Mouse (Mus musculus): ENCODE measurements at regions not wholly inside any gene's neighbourhood (a gene's known extent, or its start where the extent isn't known, plus 50 kb on each side); places are given as distances from the start of the nearest gene placed in this dataset.
"Not testable (repeated sequence)": the region's sequence is repeated elsewhere in the genome, so short reads cannot be mapped to it uniquely, and the experiment has no call there.

- no peak for DNase-seq (ENCODE audit: low spot score)
- no peaks in the 10 kb centered on the region for H3K4me1 ChIP-seq
- 85% methylated on average over 3 of the region's 3 CpGs for WGBS
- H3K4me3 ChIP-seq = no peak overlapping the region
- H3K27me3 ChIP-seq (replicated peaks; ENCODE audit: low read depth, poor library complexity, severe bottlenecking) = no peaks in the 10 kb centered on the region
- no peak overlapping the region for H3K27ac ChIP-seq (replicated peaks)
- H3K36me3 ChIP-seq (replicated peaks) = no peaks in the 10 kb centered on the region
- H3K9me3 ChIP-seq = no peaks in the 10 kb centered on the region
These were observed 271.2 kb upstream of the Flrt2 start for GRCm38 (mm10) chr12:95420861-95421260.

- H3K27ac ChIP-seq (replicated peaks) = no peak overlapping the region
- no peaks in the 10 kb centered on the region for H3K9me3 ChIP-seq
- no peaks in the 10 kb centered on the region for H3K36me3 ChIP-seq (replicated peaks)
- 81% methylated on average over 2 of the region's 2 CpGs for WGBS
- DNase-seq (ENCODE audit: low spot score) = no peak
- H3K4me3 ChIP-seq = no peak overlapping the region
- H3K27me3 ChIP-seq (replicated peaks; ENCODE audit: low read depth, poor library complexity, severe bottlenecking) = no peaks in the 10 kb centered on the region
- H3K4me1 ChIP-seq = no peaks in the 10 kb centered on the region
These were observed 267.3 kb upstream of the Flrt2 start for GRCm38 (mm10) chr12:95424739-95425138.

GRCm38 (mm10) chr12:95437226-95437625 is 254.8 kb upstream of the Flrt2 start:
- WGBS = 68% methylated on average over 2 of the region's 2 CpGs
- no peak overlapping the region for H3K27ac ChIP-seq (replicated peaks)

GRCm38 (mm10) chr12:95457480-95457879 is 234.5 kb upstream of the Flrt2 start:
- Histone ChIP-seq H3K4me3 (no peak overlapping the region), H3K27ac (replicated peaks) (no peak overlapping the region), H3K27me3 (replicated peaks; ENCODE audit: low read depth, poor library complexity, severe bottlenecking) (no peaks in the 10 kb centered on the region), H3K9me3 (no peaks in the 10 kb centered on the region), H3K4me1 (peaks cover 4% of the 10 kb centered on the region; the same call in 1 of the 2 replicates), H3K36me3 (replicated peaks) (no peaks in the 10 kb centered on the region)
- DNase-seq (ENCODE audit: low spot score) = no peak
- 96% methylated on average over 4 of the region's 4 CpGs for WGBS

More at GRCm38 (mm10) chr12:95437226-95437625, 254.8 kb upstream of the Flrt2 start:
- no peak for DNase-seq (ENCODE audit: low spot score)
- Histone ChIP-seq H3K4me1 (peaks cover 4% of the 10 kb centered on the region), H3K9me3 (no peaks in the 10 kb centered on the region), H3K36me3 (replicated peaks) (no peaks in the 10 kb centered on the region), H3K4me3 (no peak overlapping the region), H3K27me3 (replicated peaks; ENCODE audit: low read depth, poor library complexity, severe bottlenecking) (no peaks in the 10 kb centered on the region)

- H3K4me1 ChIP-seq = peaks cover 30% of the 10 kb centered on the region
- H3K27me3 ChIP-seq (replicated peaks; ENCODE audit: low read depth, poor library complexity, severe bottlenecking) = no peaks in the 10 kb centered on the region
- peak; percentile 35 for DNase-seq (ENCODE audit: low spot score)
- 24% methylated on average over 12 of the region's 12 CpGs for WGBS
- no peaks in the 10 kb centered on the region for H3K36me3 ChIP-seq (replicated peaks)
- no peaks in the 10 kb centered on the region for H3K9me3 ChIP-seq
- H3K27ac ChIP-seq (replicated peaks) = peak overlapping the region; percentile 66; the same call in 1 of the 2 replicates
- peak overlapping the region; percentile 32; the same call in 1 of the 2 replicates for H3K4me3 ChIP-seq
These were observed 225.2 kb upstream of the Flrt2 start for GRCm38 (mm10) chr12:95466502-95467490.

GRCm38 (mm10) chr12:95469897-95470296 is 222.1 kb upstream of the Flrt2 start:
- H3K4me1 ChIP-seq = peaks cover 28% of the 10 kb centered on the region
- no peaks in the 10 kb centered on the region for H3K9me3 ChIP-seq
- no peak overlapping the region for H3K27ac ChIP-seq (replicated peaks)
- WGBS = 72% methylated on average over 6 of the region's 6 CpGs
- no peaks in the 10 kb centered on the region for H3K36me3 ChIP-seq (replicated peaks)
- H3K4me3 ChIP-seq = no peak overlapping the region
- no peaks in the 10 kb centered on the region for H3K27me3 ChIP-seq (replicated peaks; ENCODE audit: low read depth, poor library complexity, severe bottlenecking)
- DNase-seq (ENCODE audit: low spot score) = no peak

GRCm38 (mm10) chr12:95486502-95486901 is 205.5 kb upstream of the Flrt2 start:
- H3K27ac ChIP-seq (replicated peaks) = no peak overlapping the region
- no peak for DNase-seq (ENCODE audit: low spot score)
- H3K27me3 ChIP-seq (replicated peaks; ENCODE audit: low read depth, poor library complexity, severe bottlenecking) = no peaks in the 10 kb centered on the region
- H3K36me3 ChIP-seq (replicated peaks) = no peaks in the 10 kb centered on the region
- H3K4me3 ChIP-seq = no peak overlapping the region
- H3K4me1 ChIP-seq = peaks cover 14% of the 10 kb centered on the region
- no peaks in the 10 kb centered on the region for H3K9me3 ChIP-seq

- no peak overlapping the region; the same call in 1 of the 2 replicates for H3K27ac ChIP-seq (replicated peaks)
- H3K4me3 ChIP-seq = no peak overlapping the region
- peaks cover 9% of the 10 kb centered on the region for H3K4me1 ChIP-seq
- no peaks in the 10 kb centered on the region for H3K27me3 ChIP-seq (replicated peaks; ENCODE audit: low read depth, poor library complexity, severe bottlenecking)
- no peaks in the 10 kb centered on the region for H3K9me3 ChIP-seq
- no peak for DNase-seq (ENCODE audit: low spot score)
- H3K36me3 ChIP-seq (replicated peaks) = no peaks in the 10 kb centered on the region
- WGBS = 66% methylated on average over 3 of the region's 3 CpGs
These were observed 203.7 kb upstream of the Flrt2 start for GRCm38 (mm10) chr12:95488371-95488770.

GRCm38 (mm10) chr12:95489374-95489773 is 202.7 kb upstream of the Flrt2 start:
- H3K36me3 ChIP-seq (replicated peaks) = no peaks in the 10 kb centered on the region
- no peak overlapping the region for H3K27ac ChIP-seq (replicated peaks)
- H3K9me3 ChIP-seq = no peaks in the 10 kb centered on the region
- H3K27me3 ChIP-seq (replicated peaks; ENCODE audit: low read depth, poor library complexity, severe bottlenecking) = no peaks in the 10 kb centered on the region
- H3K4me1 ChIP-seq = peaks cover 5% of the 10 kb centered on the region; the same call in 1 of the 2 replicates
- WGBS = 91% methylated on average over 2 of the region's 2 CpGs
- H3K4me3 ChIP-seq = no peak overlapping the region
- no peak for DNase-seq (ENCODE audit: low spot score)

GRCm38 (mm10) chr12:95489848-95490247 is 202.2 kb upstream of the Flrt2 start:
- peaks cover 5% of the 10 kb centered on the region; the same call in 1 of the 2 replicates for H3K4me1 ChIP-seq
- H3K9me3 ChIP-seq = no peaks in the 10 kb centered on the region
- H3K27ac ChIP-seq (replicated peaks) = no peak overlapping the region
- H3K4me3 ChIP-seq = no peak overlapping the region
- H3K27me3 ChIP-seq (replicated peaks; ENCODE audit: low read depth, poor library complexity, severe bottlenecking) = no peaks in the 10 kb centered on the region
- no peak for DNase-seq (ENCODE audit: low spot score)
- WGBS = 85% methylated on average over 2 of the region's 2 CpGs
- H3K36me3 ChIP-seq (replicated peaks) = no peaks in the 10 kb centered on the region

GRCm38 (mm10) chr12:95491806-95492436 is 200.1 kb upstream of the Flrt2 start:
- not testable (repeated sequence) for H3K4me1 ChIP-seq; H3K27me3 ChIP-seq (replicated peaks; ENCODE audit: low read depth, poor library complexity, severe bottlenecking); H3K9me3 ChIP-seq; H3K36me3 ChIP-seq (replicated peaks); H3K27ac ChIP-seq (replicated peaks); H3K4me3 ChIP-seq
- DNase-seq (ENCODE audit: low spot score) = peak; percentile 30
- 44% methylated on average over 3 of the region's 3 CpGs for WGBS

- Histone ChIP-seq H3K27ac (replicated peaks) (no peak overlapping the region), H3K9me3 (no peaks in the 10 kb centered on the region), H3K4me1 (no peaks in the 10 kb centered on the region), H3K4me3 (no peak overlapping the region), H3K27me3 (replicated peaks; ENCODE audit: low read depth, poor library complexity, severe bottlenecking) (no peaks in the 10 kb centered on the region), H3K36me3 (replicated peaks) (no peaks in the 10 kb centered on the region)
- DNase-seq (ENCODE audit: low spot score) = no peak
- 85% methylated on average over 3 of the region's 3 CpGs for WGBS
These were observed 190.6 kb upstream of the Flrt2 start for GRCm38 (mm10) chr12:95501443-95501842.

- 80% methylated on average over 2 of the region's 2 CpGs for WGBS
- no peak for DNase-seq (ENCODE audit: low spot score)
- no peak overlapping the region for H3K4me3 ChIP-seq
These were observed 172.0 kb upstream of the Flrt2 start for GRCm38 (mm10) chr12:95520008-95520407.

More at GRCm38 (mm10) chr12:95520008-95520407, 172.0 kb upstream of the Flrt2 start:
- Histone ChIP-seq H3K4me1 (no peaks in the 10 kb centered on the region), H3K27me3 (replicated peaks; ENCODE audit: low read depth, poor library complexity, severe bottlenecking) (no peaks in the 10 kb centered on the region), H3K9me3 (no peaks in the 10 kb centered on the region), H3K27ac (replicated peaks) (no peak overlapping the region), H3K36me3 (replicated peaks) (no peaks in the 10 kb centered on the region)

All from embryonic facial prominence, embryonic 10.5 days (tissue).